Mouse (Mus musculus) liver, adult 2 months (tissue): ENCODE data around the gene Stt3b.

Source experiments
- CTCF ChIP-seq: fragments of 200-500 bp; IDR thresholded peaks from 2 replicates; pipeline ENCODE4 v1.5.1; 2011; ENCODE audit warnings: low read depth, low read length, control low read depth
- POLR2A ChIP-seq: fragments of 200-500 bp; IDR thresholded peaks from 2 replicates; pipeline ENCODE4 v1.6.1; 2011; ENCODE audit warnings: low read length, control low read depth; ENCODE audit not compliant: insufficient read depth; ENCODE audit errors: extremely low read depth

DNA sequence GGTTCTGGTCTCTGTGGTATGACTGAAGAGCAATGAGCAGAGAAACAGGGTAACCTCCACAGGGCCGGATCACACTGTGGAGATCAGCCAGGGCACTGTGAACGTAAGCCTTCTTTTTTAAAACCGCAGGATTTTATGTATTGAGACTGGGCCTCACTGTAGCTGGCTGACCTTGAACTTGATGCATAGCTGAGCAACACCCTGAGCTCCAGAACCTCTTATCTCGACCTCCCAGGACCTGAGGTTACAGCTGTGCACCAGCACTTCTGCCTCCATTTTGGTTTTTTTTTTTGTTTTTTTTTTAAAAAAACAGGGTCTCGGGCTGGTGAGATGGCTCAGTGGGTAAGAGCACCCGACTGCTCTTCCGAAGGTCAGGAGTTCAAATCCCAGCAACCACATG is 100.5 kb downstream of the Stt3b start:
- no peak for TF ChIP-seq POLR2A
- TF ChIP-seq CTCF = no peak
